Mouse (Mus musculus) gastrocnemius, postnatal 10 days (tissue): ENCODE data around the gene Rhox2a. TPM values are rescaled to one million over a fixed set of nuclear protein-coding genes. Genes with fewer than 3 reads are reported as not detected.
"Not testable (repeated sequence)": the region's sequence is repeated elsewhere in the genome, so short reads cannot be mapped to it uniquely, and the experiment has no call there.

Experiments used
- DNase-seq: peaks from one replicate; pipeline ENCODE4 v3.0.0; 2021; ENCODE audit warnings: mixed read lengths
- long read RNA-seq, 2 experiments: library from polyadenylated mRNA; stranded (forward); transcript quantifications; one replicate each; pipeline ENCODE4 v2.0.0; 2021
- total RNA-seq, 2 experiments: library from RNA; stranded (reverse); gene quantifications; 2 replicates each; pipeline ENCODE4 v1.2.3; 2021

Rhox2a gene
- not detected for total RNA-seq
- long read RNA-seq, experiment 1 = 0 reads
- long read RNA-seq, experiment 2 = 0 reads

- DNase-seq = not testable (repeated sequence)
Measured at GRCm38 (mm10) chrX:37244676-37245075, at the start of gene Rhox2a. Gene Rhox2a, plus strand, starts transcription at chrX:37244976.

- DNase-seq = no peak
Measured at GRCm38 (mm10) chrX:37198676-37199075, 46.1 kb upstream of the Rhox2a start.

DNA sequence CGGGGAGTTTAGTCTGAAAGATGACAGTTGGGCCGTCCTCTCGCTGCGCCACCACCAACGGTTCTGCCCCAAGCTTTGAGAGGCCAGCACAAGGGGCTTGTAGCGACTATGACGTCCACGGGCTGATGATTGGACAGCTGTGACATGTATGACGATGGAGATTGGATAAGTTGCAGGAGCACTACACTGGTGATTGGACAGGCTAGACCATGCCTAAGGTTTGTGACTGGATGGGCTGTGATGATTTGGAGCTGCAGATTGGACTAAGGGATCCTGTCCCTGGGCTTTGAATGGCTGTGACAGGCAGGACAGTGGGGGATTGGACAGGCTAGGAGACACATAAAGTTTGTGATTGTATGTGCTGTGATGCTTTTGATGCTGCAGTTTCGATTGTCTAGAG is 33.8 kb upstream of the Rhox2a start, which contains the start of gene Gm9:
Gene Gm9 (minus strand): TSS at position 101 of the 400 bp plus-strand sequence.
- no peak for DNase-seq

GRCm38 (mm10) chrX:37222158-37222557 is 22.6 kb upstream of the Rhox2a start, which contains the start of gene Rhox1:
Gene Rhox1, minus strand, starts transcription at chrX:37222258.
- not testable (repeated sequence) for DNase-seq

DNA sequence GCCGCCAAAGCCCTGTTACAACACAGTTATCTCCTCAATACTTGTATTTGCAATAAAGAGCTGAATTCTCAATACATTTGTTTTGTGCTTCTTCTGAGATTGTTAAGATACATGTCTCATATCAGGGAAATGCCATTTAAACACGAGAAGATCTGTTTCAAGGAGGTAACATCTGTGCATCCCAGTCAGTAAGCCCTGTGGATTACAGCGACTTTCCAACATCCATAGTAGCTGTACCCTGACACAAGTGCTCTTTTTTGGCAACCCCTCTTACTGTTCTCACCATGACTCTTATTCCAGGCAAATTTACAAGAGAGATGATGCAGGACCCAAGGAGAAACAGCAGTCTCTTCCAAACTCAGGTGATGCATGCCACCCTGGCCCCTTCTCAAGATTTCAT is 4.8 kb downstream of the Rhox2a start, which contains the start of gene Rhox3a:
Gene Rhox3a (plus strand): TSS at position 301 of the 400 bp plus-strand sequence.
- not testable (repeated sequence) for DNase-seq

DNA sequence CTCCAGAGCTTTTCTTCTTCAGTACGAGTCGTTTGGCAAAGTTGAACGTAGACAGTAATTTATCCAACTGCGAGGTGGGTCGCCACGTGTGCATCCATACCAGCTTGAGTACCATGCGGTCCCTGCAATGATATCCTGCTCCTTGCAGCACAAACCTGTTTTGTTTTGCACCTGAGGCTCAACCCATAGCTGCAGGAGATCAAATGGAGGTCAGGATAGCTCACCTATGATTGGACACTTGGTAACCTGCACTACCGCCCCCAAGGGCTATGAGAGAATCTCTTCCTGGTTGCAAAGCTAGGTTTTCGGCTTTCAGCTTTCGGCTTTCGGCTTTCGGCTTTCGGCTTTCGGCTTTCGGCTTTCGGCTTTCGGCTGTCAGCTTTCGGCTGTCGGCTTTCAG is 20.3 kb downstream of the Rhox2a start, which contains the start of gene Rhox4a:
Gene Rhox4a (plus strand): TSS at position 301 of the 400 bp plus-strand sequence.
- not testable (repeated sequence) for DNase-seq

Other genes with a start within 250 kb of the Rhox2a start
- gene Sowahd, start 196.1 kb upstream of the Rhox2a start, total RNA-seq = not detected
- 100 to 1,000 TPM; 542 to 550 TPM for gene Rpl39, start 159.6 kb upstream of the Rhox2a start, total RNA-seq
- 10 to 100 TPM in 1 of 2 experiments, 1 to 10 TPM in 1; 8.8 to 12.5 TPM for gene Upf3b, start 134.7 kb upstream of the Rhox2a start, total RNA-seq
- 10 to 100 TPM in 1 of 2 experiments, 1 to 10 TPM in 1; 9.7 to 10.3 TPM for gene Nkap, start 118.2 kb upstream of the Rhox2a start, total RNA-seq
- not detected for gene Akap14, start 76.1 kb upstream of the Rhox2a start, total RNA-seq
- 100 to 1,000 TPM; 318 to 357 TPM for gene Ndufa1, start 53.8 kb upstream of the Rhox2a start, total RNA-seq
- 1 to 10 TPM; 2.8 to 2.9 TPM for gene Rnf113a1, start 53.7 kb upstream of the Rhox2a start, total RNA-seq
- gene Gm9, start 33.9 kb upstream of the Rhox2a start, total RNA-seq = not detected
- gene Rhox1, start 22.7 kb upstream of the Rhox2a start, total RNA-seq = not detected
- gene Rhox3a, start 4.9 kb downstream of the Rhox2a start, total RNA-seq = not detected
- not detected for gene Rhox4a, start 20.4 kb downstream of the Rhox2a start, total RNA-seq
- not detected for gene Rhox3a2, start 135.1 kb downstream of the Rhox2a start, total RNA-seq
- not detected for gene Rhox4a2, start 145.9 kb downstream of the Rhox2a start, total RNA-seq
- not detected for gene Rhox2b, start 167.1 kb downstream of the Rhox2a start, total RNA-seq
- gene Rhox4b, start 187.5 kb downstream of the Rhox2a start, total RNA-seq = not detected
- not detected for gene Rhox2c, start 208.7 kb downstream of the Rhox2a start, total RNA-seq
- not detected for gene Rhox3c, start 213.6 kb downstream of the Rhox2a start, total RNA-seq
- gene Rhox4c, start 235.4 kb downstream of the Rhox2a start, total RNA-seq = not detected
- not detected for gene Rhox2d, start 248.5 kb downstream of the Rhox2a start, total RNA-seq